Mouse (Mus musculus) embryonic fibroblast, embryonic 13.5 days (primary cell): ENCODE measurements around the gene Stac3.

Experiments
- CTCF ChIP-seq: IDR thresholded peaks from 2 replicates; pipeline ENCODE4 v1.5.1; 2011; ENCODE audit warnings: mild to moderate bottlenecking, control low read depth, low read length, moderate library complexity, borderline replicate concordance; ENCODE audit not compliant: insufficient read depth
- POLR2A ChIP-seq: IDR thresholded peaks from 2 replicates; pipeline ENCODE4 v1.6.1; 2011; ENCODE audit warnings: low read depth, mild to moderate bottlenecking, control low read depth, low read length, moderate library complexity

GRCm38 (mm10) chr10:127524646-127525255, 23.3 kb downstream of the Stac3 start:
- TF ChIP-seq CTCF (no peak), POLR2A (no peak)
